ENCODE assay signal across 16 mouse cellular contexts in the genomic region with DNA sequence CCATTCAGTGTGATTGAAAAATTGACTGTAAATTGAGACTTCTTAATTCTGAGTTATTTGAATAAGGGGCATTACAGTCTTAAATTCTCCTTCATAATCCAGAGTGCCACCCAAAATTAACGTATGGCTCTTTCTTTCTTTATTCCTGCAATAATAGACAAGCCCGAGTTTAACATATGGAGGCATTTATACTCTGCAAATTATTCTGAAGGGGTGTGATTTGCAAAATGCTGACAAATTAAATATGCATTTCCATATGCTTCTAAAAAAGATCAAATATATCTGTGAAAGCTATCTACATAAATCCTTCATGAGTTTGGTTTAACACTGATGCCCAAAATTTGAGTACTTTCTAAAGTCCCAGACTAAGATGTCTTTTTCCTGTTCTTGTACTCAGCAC.
"Had no signal": no experiment of that assay in that cellular context is flagged by ENCODE, and none has a peak within 500 bp of the region (broad histone marks: within the 10 kb centered on the region; RNA-seq: fewer than 3 reads in every experiment).

No protein-coding gene starts in this region.

- H3K4me2 ChIP-seq: liver, embryonic 13.5 days; midbrain, embryonic 12.5 days; midbrain, embryonic 15.5 days; neural tube, embryonic 12.5 days; neural tube, embryonic 15.5 days; stomach, embryonic 15.5 days had no signal

- DNase-seq: kidney, postnatal 25 days; liver, embryonic 13.5 days; lung, adult 2 months; lung, postnatal 14 days; right cerebral cortex, postnatal 14 days; right cerebral cortex, postnatal 4 days; spleen, adult 18-20 months; thymus, postnatal 25 days had no signal

- H3K27me3 ChIP-seq: liver, embryonic 13.5 days; midbrain, embryonic 12.5 days; midbrain, embryonic 15.5 days; neural tube, embryonic 12.5 days; neural tube, embryonic 15.5 days; stomach, embryonic 15.5 days had no signal

- ATAC-seq: midbrain, embryonic 15.5 days had no signal

- H3K36me3 ChIP-seq: liver, embryonic 13.5 days; midbrain, embryonic 12.5 days; midbrain, embryonic 15.5 days; neural tube, embryonic 12.5 days; neural tube, embryonic 15.5 days; stomach, embryonic 15.5 days had no signal

- H3K9ac ChIP-seq: liver, embryonic 13.5 days; midbrain, embryonic 12.5 days; midbrain, embryonic 15.5 days; neural tube, embryonic 12.5 days; neural tube, embryonic 15.5 days; stomach, embryonic 15.5 days had no signal

- H3K4me1 ChIP-seq: liver, embryonic 13.5 days; midbrain, embryonic 12.5 days; midbrain, embryonic 15.5 days; neural tube, embryonic 12.5 days; neural tube, embryonic 15.5 days; stomach, embryonic 15.5 days had no signal

- H3K4me3 ChIP-seq: layer of hippocampus, adult 2 months; liver, embryonic 13.5 days; midbrain, embryonic 12.5 days; midbrain, embryonic 15.5 days; neural tube, embryonic 12.5 days; neural tube, embryonic 15.5 days; stomach, embryonic 15.5 days had no signal

- H3K9me3 ChIP-seq: liver, embryonic 13.5 days; midbrain, embryonic 12.5 days; midbrain, embryonic 15.5 days; neural tube, embryonic 12.5 days; neural tube, embryonic 15.5 days; stomach, embryonic 15.5 days had no signal

- H3K27ac ChIP-seq: kidney, postnatal 0 days; layer of hippocampus, adult 2 months; liver, embryonic 13.5 days; macrophage; midbrain, embryonic 12.5 days; midbrain, embryonic 15.5 days; neural tube, embryonic 12.5 days; neural tube, embryonic 15.5 days; stomach, embryonic 15.5 days had no signal
